Mouse (Mus musculus): ENCODE measurements around the gene Aph1a. TPM values are rescaled to one million over a fixed set of nuclear protein-coding genes. Genes with fewer than 3 reads are reported as not detected.
A peak's percentile ranks its signal among the peaks of the same experiment; 100 is the strongest.
"Not testable (repeated sequence)": the region's sequence is repeated elsewhere in the genome, so short reads cannot be mapped to it uniquely, and the experiment has no call there.

Aph1a gene
- total RNA-seq (2021): 10 to 100 TPM; 69.0 to 78.5 TPM

GRCm38 (mm10) chr3:95893606-95894316 lies at the start of gene Aph1a:
Gene Aph1a (plus strand): TSS chr3:95893969.
- intact Hi-C loops (cut with DNase I): loop anchor here (1.0 kb wide), 1 partner anchor 11 kb away; the partner anchor contains the start of gene Ciart
- DNase-seq (ENCODE audit: low spot score in 2 of 2): peak; percentile 95 to 99

GRCm38 (mm10) chr3:95850611-95851010 lies 43.2 kb upstream of the Aph1a start:
- DNase-seq (ENCODE audit: low spot score in 2 of 2): no peak
- intact Hi-C loops (cut with DNase I): no loop called here

- intact Hi-C loops (cut with DNase I): no loop called here
- DNase-seq (ENCODE audit: low spot score in 2 of 2): no peak
Measured at GRCm38 (mm10) chr3:95851317-95851716, 42.5 kb upstream of the Aph1a start.

- intact Hi-C loops (cut with DNase I): no loop called here
- peak; percentile 94 to 96 for DNase-seq (ENCODE audit: low spot score in 2 of 2)
Measured at GRCm38 (mm10) chr3:95855502-95856089, 38.2 kb upstream of the Aph1a start, which contains the start of gene Prpf3. Gene Prpf3 (minus strand): TSS chr3:95855885.

GRCm38 (mm10) chr3:95856115-95856514 lies 37.7 kb upstream of the Aph1a start:
- intact Hi-C loops (cut with DNase I): no loop called here
- DNase-seq (ENCODE audit: low spot score in 2 of 2): no peak

GRCm38 (mm10) chr3:95857050-95857449 lies 36.7 kb upstream of the Aph1a start:
- intact Hi-C loops (cut with DNase I); DNase-seq (ENCODE audit: low spot score in 2 of 2): not testable (repeated sequence)

- DNase-seq (ENCODE audit: low spot score in 2 of 2); intact Hi-C loops (cut with DNase I): not testable (repeated sequence)
Measured at GRCm38 (mm10) chr3:95858278-95858677, 35.5 kb upstream of the Aph1a start.

GRCm38 (mm10) chr3:95860323-95860722 lies 33.4 kb upstream of the Aph1a start:
- intact Hi-C loops (cut with DNase I): loop anchor here (2.0 kb wide), 1 partner anchor 192 kb away; no protein-coding TSS in a partner anchor
- DNase-seq (ENCODE audit: low spot score in 2 of 2): no peak

GRCm38 (mm10) chr3:95861216-95861615 lies 32.6 kb upstream of the Aph1a start:
- intact Hi-C loops (cut with DNase I): loop anchor here (1.0 to 2.0 kb wide), 2 partner anchors 46 to 192 kb away; no protein-coding TSS in a partner anchor
- no peak for DNase-seq (ENCODE audit: low spot score in 2 of 2)

- intact Hi-C loops (cut with DNase I): loop anchor here (1.0 to 2.0 kb wide), 2 partner anchors 46 to 191 kb away; no protein-coding TSS in a partner anchor
- peak; percentile 74 to 83 for DNase-seq (ENCODE audit: low spot score in 2 of 2)
Measured at GRCm38 (mm10) chr3:95861796-95862195, 32.0 kb upstream of the Aph1a start.

GRCm38 (mm10) chr3:95863578-95863977 lies 30.2 kb upstream of the Aph1a start:
- intact Hi-C loops (cut with DNase I): no loop called here

GRCm38 (mm10) chr3:95865050-95865449 lies 28.7 kb upstream of the Aph1a start:
- DNase-seq (ENCODE audit: low spot score in 2 of 2): peak; percentile 72 to 95
- intact Hi-C loops (cut with DNase I): loop anchor here (2.0 kb wide), 1 partner anchor 18 kb away; the partner anchor contains the start of gene Ciart

More at GRCm38 (mm10) chr3:95863578-95863977, 30.2 kb upstream of the Aph1a start:
- DNase-seq (ENCODE audit: low spot score in 2 of 2): no peak

- DNase-seq (ENCODE audit: low spot score in 2 of 2): no peak
- intact Hi-C loops (cut with DNase I): loop anchor here (2.0 kb wide), 1 partner anchor 17 kb away; the partner anchor contains the start of gene Ciart
Measured at GRCm38 (mm10) chr3:95865571-95865970, 28.2 kb upstream of the Aph1a start.

GRCm38 (mm10) chr3:95866071-95866470 lies 27.7 kb upstream of the Aph1a start:
- intact Hi-C loops (cut with DNase I): no loop called here
- no peak for DNase-seq (ENCODE audit: low spot score in 2 of 2)

- no peak for DNase-seq (ENCODE audit: low spot score in 2 of 2)
- intact Hi-C loops (cut with DNase I): no loop called here
Measured at GRCm38 (mm10) chr3:95867408-95867807, 26.4 kb upstream of the Aph1a start.

GRCm38 (mm10) chr3:95870976-95871375 lies 22.8 kb upstream of the Aph1a start:
- DNase-seq (ENCODE audit: low spot score in 2 of 2): no peak
- intact Hi-C loops (cut with DNase I): no loop called here

GRCm38 (mm10) chr3:95871392-95871867 lies 22.3 kb upstream of the Aph1a start, which contains the start of gene Mrps21:
Gene Mrps21 (minus strand): TSS chr3:95871519.
- DNase-seq (ENCODE audit: low spot score in 2 of 2): peak; percentile 86 to 93
- intact Hi-C loops (cut with DNase I): no loop called here

- DNase-seq (ENCODE audit: low spot score in 2 of 2): no peak
- intact Hi-C loops (cut with DNase I): no loop called here
Measured at GRCm38 (mm10) chr3:95872048-95872447, 21.7 kb upstream of the Aph1a start.

- no peak for DNase-seq (ENCODE audit: low spot score in 2 of 2)
- intact Hi-C loops (cut with DNase I): no loop called here
Measured at GRCm38 (mm10) chr3:95879063-95879462, 14.7 kb upstream of the Aph1a start.
